Mouse (Mus musculus): ENCODE results near the gene Atad2b.

- peak; percentile 79 for TF ChIP-seq CTCF (IDR thresholded peaks at IDR 0.05; ENCODE audit: low read depth, low read length)
- TF ChIP-seq TAL1 (conservative IDR thresholded peaks at IDR 0.05; ENCODE audit: low read depth, low read length): no peak
- TF ChIP-seq POLR2AphosphoS5 (IDR thresholded peaks at IDR 0.05; ENCODE audit: insufficient replicate concordance, low read depth, low read length): no peak
- TF ChIP-seq GATA1 (IDR thresholded peaks at IDR 0.05; ENCODE audit: borderline replicate concordance, low read length): no peak
Observed at GRCm38 (mm10) chr12:4916994-4917804, at the start of gene Atad2b.

Measured in G1E (cell line).